Mouse (Mus musculus) hindlimb bud, embryonic 11.5 days (tissue): ENCODE data around the gene BC049730.
"Not testable (repeated sequence)": the region's sequence is repeated elsewhere in the genome, so short reads cannot be mapped to it uniquely, and the experiment has no call there.

Source experiments
- DNase-seq: peaks from one replicate; pipeline ENCODE4 v3.0.0-alpha.2; 2012; ENCODE audit warnings: low read depth, low spot score; ENCODE audit errors: extremely low spot score

Gene BC049730

DNA sequence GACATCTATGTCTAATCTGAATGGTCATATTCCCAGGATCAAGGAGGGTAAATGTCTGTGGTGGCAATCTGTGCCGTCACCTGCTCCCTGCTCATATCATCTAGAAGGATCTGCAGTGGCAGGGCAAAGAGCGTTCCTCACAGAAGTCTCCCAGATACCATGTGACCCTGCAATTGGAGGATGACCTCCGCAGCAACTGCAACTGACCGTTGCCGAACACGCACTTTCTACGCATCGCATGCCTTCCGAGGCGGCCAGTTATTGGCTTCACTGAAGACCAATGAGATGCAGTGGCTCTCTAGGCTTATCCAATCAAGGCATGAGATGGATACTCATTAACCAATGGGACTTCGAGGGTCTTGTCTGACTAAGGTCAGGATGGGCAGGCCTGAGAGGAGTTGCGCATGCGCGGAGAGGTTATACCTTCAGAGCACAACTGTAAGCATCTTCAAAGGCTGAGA, at the start of gene BC049730:
BC049730 (plus strand) TSS at position 411 of the 461 bp plus-strand sequence.
- no peak for DNase-seq

DNA sequence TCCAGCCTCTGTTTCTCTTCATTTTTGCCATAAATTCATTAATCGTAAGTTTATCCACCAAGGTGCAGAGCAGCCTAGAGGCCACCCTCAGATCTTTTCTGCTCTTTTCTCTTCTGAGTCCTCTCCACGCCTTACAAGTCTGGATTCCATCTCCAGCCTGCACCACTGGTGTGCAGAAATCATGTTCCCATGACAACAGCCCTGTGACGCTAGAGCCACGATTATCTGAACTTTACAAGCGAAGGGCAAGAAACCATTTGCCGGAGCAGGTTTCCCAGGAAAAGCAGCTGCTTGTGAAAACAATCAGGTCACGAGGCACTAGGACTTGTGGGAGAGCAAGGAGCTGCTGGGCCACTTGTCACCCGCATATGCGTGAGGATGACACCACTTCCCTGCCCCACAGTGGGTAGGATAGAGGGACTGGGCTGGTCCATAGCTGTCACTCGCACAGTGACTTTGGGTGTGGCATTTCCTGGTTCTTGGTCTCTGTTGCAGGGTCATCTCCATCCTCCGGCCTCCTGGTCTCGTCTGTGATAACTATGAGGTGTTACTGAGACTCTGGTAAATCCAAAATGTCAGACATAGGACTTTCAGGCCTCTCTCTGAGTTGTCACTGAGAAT, 49.2 kb upstream of the BC049730 start:
- DNase-seq, result no peak

DNA sequence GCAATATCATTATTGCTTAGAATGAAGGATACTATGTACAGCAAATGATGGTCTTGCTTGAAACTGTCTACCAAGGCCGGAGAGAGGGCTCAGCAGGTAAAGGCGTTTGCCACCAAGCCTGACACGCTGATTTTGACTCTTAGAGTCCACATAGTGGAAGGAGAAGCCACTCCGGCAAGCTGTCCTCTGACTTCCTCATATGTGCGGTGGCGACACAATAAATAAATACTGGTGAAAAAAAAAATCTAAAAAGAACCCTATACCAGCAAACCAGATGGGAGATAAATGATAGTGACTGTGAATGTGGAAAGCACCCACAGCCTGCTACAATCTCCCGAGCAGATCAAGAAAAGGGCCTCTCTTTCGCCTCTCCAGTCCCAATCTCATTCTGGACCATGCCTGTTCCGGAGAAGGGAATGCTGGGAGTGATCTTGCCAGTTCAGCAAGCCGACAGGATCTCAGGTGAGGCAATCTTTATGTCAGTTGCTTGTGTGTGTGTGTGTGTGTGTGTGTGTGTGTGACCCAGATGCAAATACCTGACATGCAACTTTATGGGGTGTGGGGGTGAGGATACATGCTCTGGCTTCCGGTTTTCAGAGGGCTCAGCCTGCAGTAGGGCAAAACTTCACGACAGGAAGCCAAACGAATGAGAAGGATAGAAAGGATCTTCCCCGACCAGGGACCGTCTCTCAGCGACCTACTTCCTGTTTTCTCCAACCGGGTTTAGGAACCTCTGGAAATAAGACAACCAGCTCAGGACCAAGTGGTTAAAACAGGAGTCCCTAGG, 47.7 kb upstream of the BC049730 start:
- DNase-seq, result no peak

DNA sequence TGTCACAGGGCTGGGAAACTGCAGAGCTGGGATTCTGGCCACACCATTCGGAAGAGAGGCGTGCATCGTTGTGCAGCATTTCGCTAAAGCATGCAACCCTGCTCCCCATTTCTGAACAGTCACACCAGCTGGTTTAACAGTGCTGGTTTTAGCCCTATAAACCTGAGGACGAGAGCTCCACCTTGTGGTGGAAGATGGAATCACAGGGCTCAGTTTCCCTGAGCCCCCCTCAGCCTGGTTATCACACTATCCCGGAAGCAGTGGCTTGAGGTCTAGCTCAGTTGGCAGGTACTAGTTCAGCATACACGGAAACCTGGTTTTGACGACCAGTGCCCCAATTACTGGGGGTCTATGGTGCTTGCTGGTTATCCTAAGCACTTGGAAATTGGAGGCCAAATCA, 46.5 kb upstream of the BC049730 start:
- DNase-seq, result peak; percentile 84

DNA sequence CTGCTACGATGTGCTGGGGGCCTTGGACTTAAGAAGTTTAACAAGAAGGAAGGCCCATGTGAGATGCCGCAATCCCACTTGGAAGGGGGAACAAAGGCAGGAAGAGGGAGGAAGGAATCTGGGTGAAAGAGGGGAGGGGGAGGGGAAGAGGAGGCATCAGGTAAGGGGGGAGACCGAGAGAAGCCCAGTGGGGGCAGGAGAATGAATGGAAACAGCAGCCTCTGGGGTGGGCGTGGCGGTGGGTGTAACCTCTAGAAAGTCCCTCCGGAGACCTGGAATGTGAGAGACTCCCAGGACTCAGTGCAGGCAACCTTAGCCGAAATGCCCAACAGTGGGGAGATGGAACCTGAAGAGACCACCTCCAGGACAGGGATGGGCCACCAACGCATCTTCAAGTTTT, 44.7 kb upstream of the BC049730 start:
- no peak for DNase-seq

DNA sequence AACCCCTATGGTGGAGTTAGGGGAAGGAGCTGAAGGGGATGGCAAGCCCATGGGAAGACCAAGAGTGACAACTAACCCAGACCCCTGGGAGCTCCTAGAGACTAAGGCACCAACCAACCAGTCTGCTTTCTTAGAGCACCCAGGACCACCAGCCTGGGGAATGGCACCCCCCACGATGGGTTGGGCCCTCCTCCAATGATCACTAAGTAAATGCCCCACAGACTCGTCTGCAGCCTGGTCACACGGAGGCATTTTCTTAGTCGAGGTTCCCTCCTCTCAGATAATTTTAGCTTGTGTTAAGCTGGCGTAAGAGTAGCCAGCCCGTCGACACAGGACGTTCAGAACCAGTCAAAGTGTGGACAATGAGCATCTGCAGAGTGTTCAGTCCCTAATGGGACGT, 44.1 kb upstream of the BC049730 start:
- DNase-seq, result no peak

DNA sequence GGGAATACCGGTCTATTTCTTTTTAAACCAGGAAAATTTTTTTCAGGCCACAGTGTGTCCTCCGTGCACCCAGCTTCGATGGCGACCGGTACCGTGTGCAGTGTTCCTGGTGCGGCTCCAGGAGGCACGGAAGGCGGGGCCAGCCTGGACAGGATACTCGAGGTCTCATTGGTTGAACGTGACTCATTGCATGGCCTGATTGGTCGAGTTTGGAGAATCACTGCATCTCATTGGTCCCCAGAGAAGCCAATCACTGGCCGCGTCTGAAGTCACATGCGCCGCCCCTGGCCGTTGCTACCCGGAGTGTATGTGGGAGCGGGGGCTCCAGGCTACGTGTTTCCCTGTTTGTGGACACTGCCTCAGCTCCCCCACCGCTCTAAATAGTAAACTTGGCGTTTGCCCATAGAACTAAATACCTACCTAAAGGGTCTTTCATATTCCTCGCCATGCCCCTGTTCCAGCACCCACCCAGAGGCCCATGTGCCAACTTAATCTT, 37.0 kb upstream of the BC049730 start:
- DNase-seq, result no peak

DNA sequence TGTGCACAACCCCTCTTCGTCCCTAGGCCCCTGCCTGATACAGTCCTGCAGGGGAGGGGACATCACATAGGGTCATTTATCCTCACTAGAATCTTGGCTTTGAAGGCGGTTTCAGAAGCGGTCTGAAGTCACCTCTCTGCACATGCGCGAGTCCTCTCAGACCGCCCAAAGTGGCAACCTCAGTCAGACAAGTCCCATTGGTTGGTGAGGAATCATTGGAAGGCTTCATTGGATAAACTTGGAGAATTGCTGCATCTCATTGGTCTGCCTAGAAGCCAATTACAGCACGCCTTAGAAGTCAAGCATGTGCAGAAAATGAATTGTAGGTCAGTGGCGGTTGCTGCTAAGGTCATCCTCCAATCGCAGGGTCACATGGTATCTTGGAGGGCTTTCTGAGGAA, 32.5 kb upstream of the BC049730 start, which contains the start of gene Tex101:
Tex101 (minus strand) TSS at position 101 of the 400 bp plus-strand sequence.
- no peak for DNase-seq

DNA sequence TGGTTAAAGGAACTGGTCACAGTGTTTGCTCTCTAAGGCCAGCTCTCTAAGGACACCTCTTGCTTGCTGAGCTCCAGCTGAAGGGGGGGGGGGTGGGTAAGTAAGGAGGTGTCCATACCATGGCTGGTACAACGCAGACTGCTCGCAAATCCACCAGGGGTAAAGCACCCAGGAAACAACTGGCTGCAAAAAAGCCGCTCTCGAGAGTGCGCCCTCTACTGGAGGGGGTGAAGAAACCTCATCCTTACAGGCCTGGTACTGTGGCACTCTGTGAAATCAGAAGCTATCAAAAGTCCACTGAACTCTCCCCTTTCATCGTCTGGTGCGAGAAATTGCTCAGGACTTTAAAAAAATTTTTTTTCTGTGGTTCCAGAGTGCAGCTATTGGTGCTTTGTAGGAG, 24.9 kb upstream of the BC049730 start:
- not testable (repeated sequence) for DNase-seq

DNA sequence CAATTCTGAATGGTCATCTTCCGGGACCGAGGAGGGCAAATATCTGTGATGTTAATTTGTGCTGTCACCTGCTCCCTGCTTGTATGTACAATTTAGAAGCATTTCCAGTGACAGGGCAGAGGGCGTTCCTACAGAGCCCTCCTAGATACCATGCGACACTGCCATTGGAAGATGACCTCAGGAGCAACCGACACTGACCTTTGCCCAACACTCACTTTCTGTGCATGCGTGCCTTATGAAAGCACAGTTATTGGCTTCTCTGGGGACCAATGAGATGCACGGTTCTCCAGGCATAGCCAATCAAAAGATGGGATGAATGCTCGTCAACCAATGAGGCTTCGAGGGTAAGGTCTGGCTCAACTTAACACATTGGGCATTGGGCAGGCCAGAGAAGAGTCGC, 21.5 kb upstream of the BC049730 start:
- not testable (repeated sequence) for DNase-seq

DNA sequence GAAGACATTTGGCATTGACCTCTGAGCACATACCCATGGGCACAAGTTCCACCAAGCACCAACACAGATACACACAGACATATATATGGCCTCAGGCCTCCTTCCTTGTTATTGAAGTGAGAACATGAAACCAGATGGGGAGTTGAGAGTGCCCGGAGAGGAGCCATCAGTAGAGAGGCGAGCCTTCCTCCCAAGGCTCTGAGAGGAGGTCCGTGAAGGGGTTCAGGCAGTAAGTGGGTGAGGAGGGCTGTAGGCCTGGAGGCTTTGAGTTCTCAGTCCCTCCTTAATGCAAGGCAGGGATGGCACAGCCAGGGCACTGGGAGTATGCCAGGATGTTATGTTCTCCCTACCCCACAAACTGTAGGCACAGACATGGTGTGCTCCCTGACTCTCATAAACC, 16.3 kb upstream of the BC049730 start:
- DNase-seq, result not testable (repeated sequence)

DNA sequence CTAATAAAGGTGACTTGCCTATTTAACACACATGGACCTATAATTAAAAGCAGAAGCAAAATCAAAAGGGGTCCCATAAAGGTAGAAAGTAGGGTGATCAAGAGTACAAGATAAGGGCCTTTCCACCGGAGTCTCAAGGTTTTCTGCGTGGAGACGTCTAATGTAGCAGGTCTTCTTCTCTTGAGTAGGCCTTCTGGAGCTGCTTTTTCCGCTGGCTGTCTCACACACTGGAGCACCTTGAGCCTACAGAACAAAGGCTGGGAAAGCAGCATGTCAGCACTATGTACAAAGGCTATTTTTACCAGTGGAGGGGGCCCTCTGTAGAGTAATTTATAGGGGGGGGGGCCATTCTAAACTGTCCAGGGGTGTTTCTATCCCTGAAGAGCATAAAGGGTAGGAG, 11.2 kb upstream of the BC049730 start:
- not testable (repeated sequence) for DNase-seq

DNA sequence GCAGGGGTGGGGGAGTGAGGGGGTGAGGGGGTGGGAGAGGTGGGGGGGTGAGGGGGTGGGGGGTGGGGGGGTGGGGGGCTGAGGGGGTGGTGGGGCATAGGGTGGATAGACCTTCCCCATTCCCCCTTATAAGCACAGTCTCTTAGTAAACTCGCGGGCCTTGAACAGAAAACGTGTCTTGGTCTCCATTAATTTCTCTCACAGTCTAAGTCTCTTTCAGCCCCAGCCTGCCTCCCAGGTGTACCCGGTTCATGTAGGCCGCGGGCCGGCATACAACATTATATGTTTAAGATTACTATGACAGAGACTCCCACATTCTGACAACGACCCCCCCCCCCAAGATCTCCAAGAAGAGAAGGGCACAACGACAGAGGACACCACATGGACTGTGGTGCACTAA, 6.2 kb upstream of the BC049730 start:
- not testable (repeated sequence) for DNase-seq

DNA sequence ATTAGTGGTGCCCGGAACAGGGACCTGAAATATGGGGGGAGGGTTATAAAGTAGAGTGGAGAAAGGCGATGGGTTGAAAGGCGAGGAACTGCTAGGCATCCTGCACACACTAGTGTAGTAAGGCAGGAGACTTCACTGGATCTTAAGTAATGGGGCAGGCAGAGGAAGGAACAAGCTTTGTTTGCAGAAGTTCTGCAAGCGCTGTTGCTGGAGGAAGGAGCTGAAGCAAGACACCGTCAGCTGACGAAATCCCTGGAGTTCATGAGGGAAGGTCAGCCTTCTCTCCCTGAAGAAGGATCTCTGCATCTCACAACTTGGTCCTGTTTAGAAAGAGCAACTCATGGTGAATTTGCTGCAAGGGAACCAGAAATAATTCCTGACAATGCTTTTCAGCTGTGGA, 6.0 kb downstream of the BC049730 start:
- no peak for DNase-seq

DNA sequence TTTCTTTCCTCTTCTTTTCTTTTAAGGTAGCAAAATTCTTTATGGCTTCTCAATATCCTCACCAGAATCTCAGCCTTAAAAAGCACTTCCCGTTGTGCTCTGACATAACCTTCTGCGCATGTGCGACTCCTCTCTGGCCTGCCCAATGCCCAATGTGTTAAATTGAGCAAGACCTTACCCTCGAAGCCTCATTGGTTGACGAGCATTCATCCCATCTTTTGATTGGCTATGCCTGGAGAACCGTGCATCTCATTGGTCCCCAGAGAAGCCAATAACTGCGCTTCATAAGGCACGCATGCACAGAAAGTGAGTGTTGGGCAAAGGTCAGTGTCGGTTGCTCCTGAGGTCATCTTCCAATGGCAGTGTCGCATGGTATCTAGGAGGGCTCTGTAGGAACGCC, 17.8 kb downstream of the BC049730 start, which contains the start of gene Gm4763:
Gm4763 (minus strand) TSS at position 101 of the 400 bp plus-strand sequence.
- DNase-seq, result not testable (repeated sequence)

DNA sequence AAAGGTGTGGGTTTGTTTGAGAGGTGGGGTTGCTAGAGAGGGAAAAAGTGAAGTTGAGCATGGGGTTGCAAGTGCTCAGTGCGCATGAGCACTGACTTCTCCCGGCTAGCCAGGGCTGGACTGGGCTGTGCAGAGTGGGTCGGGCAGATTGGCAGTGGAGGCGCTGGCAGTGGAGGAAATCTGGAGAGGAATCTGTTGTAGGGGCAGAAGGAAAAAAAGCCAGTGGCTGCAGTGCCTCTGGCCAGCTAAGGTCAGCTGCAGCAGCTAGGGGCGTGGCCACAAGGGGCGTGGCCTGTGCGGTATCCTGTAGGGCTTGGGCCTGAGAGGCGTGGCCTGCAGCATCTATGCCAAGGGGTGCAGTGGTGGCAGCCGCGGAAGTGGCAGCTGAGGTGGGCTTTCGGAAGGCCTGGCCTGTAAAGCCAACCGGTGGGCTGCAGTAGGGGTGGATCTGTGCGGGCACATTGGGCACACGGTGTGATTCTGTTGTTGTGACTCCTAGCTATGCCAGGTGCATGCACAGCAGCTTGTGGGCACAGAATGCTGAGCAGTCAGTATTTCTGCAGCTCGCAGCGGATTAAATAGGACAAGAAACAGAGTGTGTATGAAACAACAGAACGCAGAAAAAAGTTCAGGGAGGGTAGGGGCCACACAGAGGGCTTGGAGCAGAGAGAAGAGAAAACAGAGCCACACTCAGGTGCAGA, 27.1 kb downstream of the BC049730 start:
- DNase-seq, result no peak

DNA sequence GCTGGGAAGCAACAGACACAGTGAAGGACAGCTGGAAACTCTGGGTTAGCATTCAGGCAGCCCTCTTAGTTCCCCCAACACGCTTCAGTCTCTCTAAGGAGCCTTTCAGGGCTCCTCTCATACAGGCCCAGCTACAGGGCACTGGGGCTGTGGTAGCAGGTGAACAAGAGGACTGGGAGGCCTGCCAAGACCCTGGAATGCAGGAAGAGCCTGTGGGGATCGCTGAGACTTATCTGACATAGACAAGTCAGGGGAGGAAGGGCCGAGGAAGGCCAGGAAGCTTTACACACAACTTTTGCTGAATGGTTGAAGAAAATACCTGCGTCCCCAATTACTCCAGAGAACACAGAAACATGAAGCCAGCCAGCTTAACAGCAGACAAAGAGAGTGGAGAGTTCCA, 41.7 kb downstream of the BC049730 start:
- DNase-seq, result no peak

DNA sequence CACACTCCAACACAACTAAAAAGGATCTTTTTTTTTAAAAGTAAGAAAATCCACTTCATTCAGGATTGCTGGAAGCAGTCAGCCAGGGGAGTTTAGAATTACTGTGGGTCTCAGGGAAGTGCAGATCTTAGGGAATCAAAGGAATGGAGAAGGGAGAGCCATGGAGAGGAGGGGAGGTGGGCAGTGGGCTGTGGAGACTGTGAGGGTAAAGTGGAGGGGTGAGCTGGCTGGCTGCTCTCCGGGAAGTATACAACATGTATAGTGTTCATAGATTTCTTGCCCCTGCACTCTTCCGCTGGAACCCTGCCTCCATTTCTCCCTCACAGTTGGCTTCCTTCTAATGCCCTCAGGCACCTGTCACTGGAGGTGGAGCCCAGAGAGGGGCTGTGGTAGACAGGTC, 42.6 kb downstream of the BC049730 start:
- DNase-seq, result no peak

DNA sequence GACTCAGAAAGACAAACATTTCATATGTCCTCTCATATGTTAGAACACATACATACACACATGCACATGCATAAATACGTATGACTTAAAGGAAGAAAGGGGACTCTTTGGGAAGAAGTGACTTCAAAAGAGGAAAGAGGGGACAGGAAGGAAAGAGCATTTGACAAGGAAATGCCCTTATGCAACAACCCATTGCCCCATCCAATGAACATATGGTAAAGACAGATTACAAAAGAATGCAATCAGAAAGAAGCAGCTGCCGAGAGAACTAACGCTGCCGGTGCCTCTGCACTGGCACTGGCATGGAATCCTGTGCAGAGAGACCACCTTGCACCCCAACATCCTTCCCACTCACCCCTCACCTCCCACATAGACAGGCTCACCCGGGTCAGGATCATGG, 44.4 kb downstream of the BC049730 start:
- no peak for DNase-seq

DNA sequence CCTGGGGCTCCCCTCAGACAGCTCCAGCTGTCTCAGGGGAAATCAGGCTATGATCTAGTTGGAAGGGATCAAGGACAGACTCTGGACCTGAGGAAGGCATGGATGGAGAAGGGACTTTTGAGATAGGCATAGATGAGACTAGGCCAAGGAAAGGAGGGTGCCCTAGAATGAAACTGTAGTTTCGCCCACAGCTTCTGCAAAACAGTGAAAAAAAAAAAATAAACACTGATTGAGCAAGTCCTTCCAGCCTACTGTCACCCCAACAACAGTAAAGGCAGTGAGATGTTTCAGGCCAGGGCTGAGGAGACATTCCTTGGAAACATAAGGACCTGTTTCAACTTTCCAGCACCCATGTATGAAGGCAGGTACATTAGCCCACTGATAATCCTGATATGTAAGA, 49.5 kb downstream of the BC049730 start:
- DNase-seq, result no peak

DNA sequence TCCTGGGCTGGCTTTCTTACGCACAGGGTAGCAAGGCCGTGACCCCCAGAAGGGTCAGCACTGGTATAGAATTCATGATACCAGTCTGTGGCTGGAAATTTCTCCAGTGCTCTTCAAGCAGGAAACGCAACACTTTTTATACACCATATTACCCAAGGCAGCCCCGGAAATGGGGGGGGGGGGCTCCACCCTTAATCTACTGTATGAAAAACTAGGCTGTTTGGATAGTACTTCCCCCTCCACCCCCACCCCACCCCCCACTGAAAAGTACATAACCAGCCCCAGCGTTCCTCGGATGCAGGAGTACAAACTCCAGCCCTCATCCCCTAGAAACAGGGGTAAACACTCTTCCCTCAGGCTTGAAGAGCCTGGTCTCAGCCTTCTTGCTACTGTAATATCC, 51.2 kb downstream of the BC049730 start, which contains the start of gene Cd177:
Cd177 (minus strand) TSS at position 101 of the 400 bp plus-strand sequence.
- DNase-seq, result no peak
